Mouse (Mus musculus) lung, adult 2 months (tissue): Measurements from ENCODE around the gene Ampd3.

ENCODE experiments used
- CTCF ChIP-seq: fragments of 200-500 bp; IDR thresholded peaks from 2 replicates; pipeline ENCODE4 v1.5.1; 2011; ENCODE audit warnings: mild to moderate bottlenecking, low read length, control low read depth; ENCODE audit not compliant: insufficient read depth
- POLR2A ChIP-seq: fragments of 200-500 bp; IDR thresholded peaks from 2 replicates; pipeline ENCODE4 v1.6.1; 2011; ENCODE audit warnings: low read depth, mild to moderate bottlenecking, control low read depth, low read length, borderline replicate concordance; ENCODE audit errors: extremely low read depth

DNA sequence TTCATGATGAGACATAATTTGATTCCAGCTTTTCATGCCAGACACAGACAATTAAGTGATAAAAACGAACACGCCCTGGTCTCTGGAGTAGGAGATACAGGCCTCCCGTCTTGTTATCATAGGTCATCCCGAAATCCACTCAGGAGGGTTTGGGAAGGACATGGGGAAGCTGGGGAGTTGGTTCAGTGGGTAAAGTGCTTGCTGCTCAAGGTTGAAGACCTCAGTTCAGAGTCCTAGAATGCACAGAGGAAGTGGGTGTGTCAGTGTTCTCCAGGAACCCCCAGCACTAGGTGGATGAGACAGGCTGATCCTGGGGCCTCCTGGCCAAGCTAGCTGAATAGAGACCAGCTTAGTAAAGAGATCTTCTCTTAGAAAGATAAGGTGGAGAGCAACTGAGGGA lies 2.9 kb downstream of the Ampd3 start:
- TF ChIP-seq CTCF (no peak), POLR2A (no peak)
